Mouse (Mus musculus) spleen, adult 12 weeks (tissue): ENCODE measurements around the gene Uggt2.
A peak's percentile ranks its signal among the peaks of the same experiment; 100 is the strongest.
"Not testable (repeated sequence)": the region's sequence is repeated elsewhere in the genome, so short reads cannot be mapped to it uniquely, and the experiment has no call there.

ENCODE experiments used
- DNase-seq: peaks from one replicate; pipeline ENCODE4 v3.0.0; 2022; ENCODE audit warnings: low spot score

The Uggt2 gene

GRCm38 (mm10) chr14:119027675-119028253 is 71.5 kb downstream of the Uggt2 start:
- DNase-seq: no peak

GRCm38 (mm10) chr14:119027130-119027529 is 72.1 kb downstream of the Uggt2 start:
- peak; percentile 30 for DNase-seq

- no peak for DNase-seq
Measured at GRCm38 (mm10) chr14:119025889-119026288, 73.3 kb downstream of the Uggt2 start.

GRCm38 (mm10) chr14:119013549-119013948 is 85.7 kb downstream of the Uggt2 start:
- DNase-seq: no peak

- no peak for DNase-seq
Measured at GRCm38 (mm10) chr14:119012607-119013431, 86.4 kb downstream of the Uggt2 start.

GRCm38 (mm10) chr14:119009531-119009930 is 89.7 kb downstream of the Uggt2 start:
- DNase-seq: no peak

GRCm38 (mm10) chr14:119008031-119008590 is 91.1 kb downstream of the Uggt2 start:
- no peak for DNase-seq

- peak; percentile 87 for DNase-seq
Measured at GRCm38 (mm10) chr14:119007103-119007951, 91.9 kb downstream of the Uggt2 start.

GRCm38 (mm10) chr14:119006441-119007102 is 92.7 kb downstream of the Uggt2 start:
- no peak for DNase-seq

- DNase-seq: no peak
Measured at GRCm38 (mm10) chr14:119005834-119006233, 93.4 kb downstream of the Uggt2 start.

- no peak for DNase-seq
Measured at GRCm38 (mm10) chr14:119003320-119003719, 95.9 kb downstream of the Uggt2 start.

- DNase-seq: no peak
Measured at GRCm38 (mm10) chr14:118995226-118995925, 103.9 kb downstream of the Uggt2 start.

GRCm38 (mm10) chr14:118987523-118988496 is 111.4 kb downstream of the Uggt2 start:
- peak; percentile 46 for DNase-seq

- DNase-seq: peak; percentile 61
Measured at GRCm38 (mm10) chr14:118986653-118987522, 112.3 kb downstream of the Uggt2 start.

- no peak for DNase-seq
Measured at GRCm38 (mm10) chr14:118984161-118984560, 115.1 kb downstream of the Uggt2 start.

- no peak for DNase-seq
Measured at GRCm38 (mm10) chr14:118983396-118983795, 115.8 kb downstream of the Uggt2 start.

GRCm38 (mm10) chr14:118982429-118983045 is 116.7 kb downstream of the Uggt2 start:
- DNase-seq: not testable (repeated sequence)

GRCm38 (mm10) chr14:118981711-118982428 is 117.4 kb downstream of the Uggt2 start:
- DNase-seq: not testable (repeated sequence)
